Mouse (Mus musculus) MEL (cell line): ENCODE results near the gene Zfp775. TPM values are rescaled to one million over a fixed set of nuclear protein-coding genes. Genes with fewer than 3 reads are reported as not detected.

ENCODE experiments used
- DNase-seq: peaks from one replicate; pipeline ENCODE4 v3.0.0; 2011; ENCODE audit warnings: low read depth, low spot score
- H3K27ac ChIP-seq: 2 replicates; pipeline ENCODE4 v1.5.1; 2012; ENCODE audit warnings: low read depth, mild to moderate bottlenecking, control low read depth, low read length, moderate library complexity; ENCODE audit not compliant: control insufficient read depth
- H3K27me3 ChIP-seq, 2 experiments: fragments of 150-350 bp in 1 of 2; sonication (generic) in 1 of 2; 2 replicates each; pipeline ENCODE4 v1.6.1; 2012; ENCODE audit warnings: low read length in 2 of 2, mild to moderate bottlenecking in 2 of 2, improper control_type of control experiment in 1 of 2, moderate library complexity in 1 of 2; ENCODE audit not compliant: insufficient read depth in 2 of 2, control insufficient read depth in 1 of 2
- H3K36me3 ChIP-seq, 2 experiments: 2 replicates each; pipeline ENCODE4 v1.6.1; 2012 to 2014; ENCODE audit warnings: low read length in 2 of 2, improper control_type of control experiment in 1 of 2, inconsistent platforms in 1 of 2, mild to moderate bottlenecking in 1 of 2; ENCODE audit not compliant: insufficient read depth in 2 of 2, control insufficient read depth in 1 of 2
- H3K4me1 ChIP-seq, 2 experiments: fragments of 150-350 bp in 1 of 2; sonication (generic) in 1 of 2; 2 replicates each; pipeline ENCODE4 v1.6.1; 2012; ENCODE audit warnings: low read length in 2 of 2, improper control_type of control experiment in 1 of 2, mild to moderate bottlenecking in 1 of 2; ENCODE audit not compliant: insufficient read depth in 2 of 2, control insufficient read depth in 1 of 2
- H3K4me3 ChIP-seq, 2 experiments: fragments of 150-350 bp in 1 of 2; sonication (generic) in 1 of 2; 2 replicates each; pipeline ENCODE4 v1.5.1; 2012; ENCODE audit warnings: low read depth in 2 of 2, low read length in 2 of 2, mild to moderate bottlenecking in 2 of 2, moderate library complexity in 2 of 2, control low read depth in 1 of 2, improper control_type of control experiment in 1 of 2; ENCODE audit not compliant: control insufficient read depth in 1 of 2, insufficient read depth in 1 of 2
- H3K79me2 ChIP-seq: 2 replicates; pipeline ENCODE4 v1.6.1; 2012; ENCODE audit warnings: mild to moderate bottlenecking, low read length, moderate library complexity; ENCODE audit not compliant: control insufficient read depth, poor library complexity, insufficient read depth
- H3K9ac ChIP-seq: 2 replicates; pipeline ENCODE4 v1.6.1; 2012; ENCODE audit warnings: low read depth, mild to moderate bottlenecking, control low read depth, low read length, moderate library complexity; ENCODE audit not compliant: control insufficient read depth, poor library complexity, severe bottlenecking
- H3K9me3 ChIP-seq: fragments of 150-350 bp; sonication (generic); replicated peaks from 2 replicates; pipeline ENCODE4 v1.6.1; 2012; ENCODE audit warnings: mild to moderate bottlenecking, low read length, improper control_type of control experiment, moderate library complexity; ENCODE audit not compliant: insufficient read depth
- GABPA ChIP-seq: IDR thresholded peaks from 2 replicates; pipeline ENCODE4 v1.6.1; 2012; ENCODE audit warnings: low read depth, mild to moderate bottlenecking, inconsistent platforms, low read length, improper control_type of control experiment, moderate library complexity
- JUND ChIP-seq: IDR thresholded peaks from 2 replicates; pipeline ENCODE4 v1.6.1; 2011; ENCODE audit warnings: low read depth, mild to moderate bottlenecking, improper control_type of control experiment, low read length
- KAT2A ChIP-seq: conservative IDR thresholded peaks from 2 replicates; pipeline ENCODE4 v1.6.1; 2012; ENCODE audit warnings: low read depth, low read length, improper control_type of control experiment, inconsistent platforms
- MXI1 ChIP-seq: IDR thresholded peaks from 2 replicates; pipeline ENCODE4 v1.6.1; 2011; ENCODE audit warnings: mild to moderate bottlenecking, low read depth, low read length, improper control_type of control experiment
- NELFE ChIP-seq: IDR thresholded peaks from 2 replicates; pipeline ENCODE4 v1.6.1; 2011; ENCODE audit warnings: low read depth, low read length, improper control_type of control experiment
- RAD21 ChIP-seq: IDR thresholded peaks from 2 replicates; pipeline ENCODE4 v1.6.1; 2011; ENCODE audit warnings: mild to moderate bottlenecking, low read depth, low read length, improper control_type of control experiment
- RCOR1 ChIP-seq: IDR thresholded peaks from 2 replicates; pipeline ENCODE4 v1.6.1; 2012; ENCODE audit warnings: low read depth, mild to moderate bottlenecking, inconsistent platforms, low read length, improper control_type of control experiment
- TAL1 ChIP-seq: IDR thresholded peaks from 2 replicates; pipeline ENCODE4 v1.6.1; 2012; ENCODE audit warnings: mild to moderate bottlenecking, inconsistent platforms, low read length, moderate library complexity, mixed read lengths
- TBP ChIP-seq: IDR thresholded peaks from 2 replicates; pipeline ENCODE4 v1.8.0; 2011; ENCODE audit warnings: low read depth, low read length, improper control_type of control experiment
- TCF12 ChIP-seq: IDR thresholded peaks from 2 replicates; pipeline ENCODE4 v1.6.1; 2014; ENCODE audit warnings: low read depth, mild to moderate bottlenecking, inconsistent platforms, low read length, improper control_type of control experiment, moderate library complexity
- UBTF ChIP-seq: IDR thresholded peaks from 2 replicates; pipeline ENCODE4 v1.6.1; 2012; ENCODE audit warnings: low read depth, mild to moderate bottlenecking, inconsistent platforms, low read length, improper control_type of control experiment, moderate library complexity, borderline replicate concordance; ENCODE audit not compliant: insufficient read depth
- polyA plus RNA-seq, 2 experiments: library from polyadenylated mRNA; stranded (reverse) in 1 of 2; unstranded in 1 of 2; fragments of >175 nt in 1 of 2; fragments of >200 nt in 1 of 2; gene quantifications; 2 replicates each; pipeline versions ENCODE4 v1.2.1 to v1.2.4; 2012; ENCODE audit warnings: low replicate concordance in 2 of 2, low read depth in 1 of 2; ENCODE audit not compliant: insufficient read length in 2 of 2, insufficient read depth in 1 of 2, missing spikeins in 1 of 2
- total RNA-seq: library from RNA; depleted of rRNA; stranded (reverse); fragments of 300-350 nt; gene quantifications from 2 replicates; pipeline ENCODE4 v1.2.3, GENCODE M21; 2012; rRNA removed

Gene Zfp775
- total and polyA plus RNA-seq, 3 experiments, result not detected

DNA sequence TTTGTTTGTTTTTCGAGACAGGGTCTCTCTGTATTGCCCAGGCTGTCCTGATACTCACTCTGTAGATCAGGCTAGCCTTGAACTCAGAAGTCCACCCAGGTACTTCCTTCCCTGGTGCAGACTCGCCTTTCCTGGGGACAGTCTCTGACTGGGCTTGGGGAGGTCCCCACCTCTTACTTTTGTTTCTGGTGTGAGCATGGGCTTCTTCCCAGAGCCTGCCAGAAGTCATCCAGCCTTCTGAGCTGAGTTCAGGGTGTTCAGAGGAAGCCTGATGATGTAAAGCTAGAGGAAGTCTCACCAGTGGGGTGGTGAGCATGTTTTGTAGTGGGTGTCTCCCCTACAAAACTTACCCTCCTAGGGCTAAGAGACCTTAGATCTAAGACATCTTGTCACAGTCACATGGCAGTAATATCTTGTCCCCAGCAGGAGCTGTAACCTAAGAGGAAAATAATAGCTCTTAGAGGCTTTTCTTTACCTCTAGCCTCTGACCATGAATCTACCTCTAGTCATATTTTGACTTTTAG, 67.6 kb downstream of the Zfp775 start:
- Histone ChIP-seq H3K4me1 (no peaks in the 10 kb centered on the region), H3K36me3 (no peaks in the 10 kb centered on the region), H3K79me2 (no peaks in the 10 kb centered on the region), H3K27ac (no peak overlapping the region), H3K9me3 (no peaks in the 10 kb centered on the region), H3K9ac (no peak overlapping the region), H3K4me3 (no peak overlapping the region), H3K27me3 (no peaks in the 10 kb centered on the region)
- DNase-seq, result no peak
- TF ChIP-seq MXI1 (no peak), RAD21 (no peak), KAT2A (no peak), JUND (no peak), TCF12 (no peak), TBP (no peak), NELFE (no peak), GABPA (no peak), RCOR1 (no peak), UBTF (no peak), TAL1 (no peak)

Other genes with a start within 250 kb of the Zfp775 start
- 4.8 and 4.9 TPM in 2 replicates for gene Krba1, start 206.5 kb upstream of the Zfp775 start, total RNA-seq
- gene Krba1, start 206.5 kb upstream of the Zfp775 start, polyA plus RNA-seq, result 1 to 10 TPM in 1 of 2 experiments, not detected in 1; 8.7 TPM
- 0.85 and 1.0 TPM in 2 replicates for gene Zfp467, start 156.2 kb upstream of the Zfp775 start, total RNA-seq
- 1 to 10 TPM in 1 of 2 experiments, not detected in 1; 5.7 TPM for gene Zfp467, start 156.2 kb upstream of the Zfp775 start, polyA plus RNA-seq
- not detected in 2 replicates for gene Sspo, start 153.8 kb upstream of the Zfp775 start, total RNA-seq
- not detected for gene Sspo, start 153.8 kb upstream of the Zfp775 start, polyA plus RNA-seq
- not detected in 2 replicates for gene Atp6v0e2, start 64.4 kb upstream of the Zfp775 start, total RNA-seq
- gene Atp6v0e2, start 64.4 kb upstream of the Zfp775 start, polyA plus RNA-seq, result not detected
- not detected in 2 replicates for gene Lrrc61, start 47.3 kb upstream of the Zfp775 start, total RNA-seq
- gene Lrrc61, start 47.3 kb upstream of the Zfp775 start, polyA plus RNA-seq, result not detected
- not detected in 2 replicates for gene Rarres2, start 29.3 kb upstream of the Zfp775 start, total RNA-seq
- not detected for gene Rarres2, start 29.3 kb upstream of the Zfp775 start, polyA plus RNA-seq
- gene Gm45021, start 12.5 kb upstream of the Zfp775 start, total RNA-seq, result not detected in 2 replicates
- not detected for gene Gm45021, start 12.5 kb upstream of the Zfp775 start, polyA plus RNA-seq
- gene Repin1, start 8.2 kb upstream of the Zfp775 start, total RNA-seq, result not detected in 2 replicates
- gene Repin1, start 8.2 kb upstream of the Zfp775 start, polyA plus RNA-seq, result not detected
- gene Gm44965, start 8.1 kb upstream of the Zfp775 start, total RNA-seq, result not detected in 2 replicates
- not detected for gene Gm44965, start 8.1 kb upstream of the Zfp775 start, polyA plus RNA-seq
- not detected in 2 replicates for gene AI854703, start 24.7 kb downstream of the Zfp775 start, total RNA-seq
- gene AI854703, start 24.7 kb downstream of the Zfp775 start, polyA plus RNA-seq, result not detected
- not detected in 2 replicates for gene Gimap8, start 45.2 kb downstream of the Zfp775 start, total RNA-seq
- not detected for gene Gimap8, start 45.2 kb downstream of the Zfp775 start, polyA plus RNA-seq
- gene Gimap9, start 74.1 kb downstream of the Zfp775 start, total RNA-seq, result 3.8 and 4.8 TPM in 2 replicates
- gene Gimap9, start 74.1 kb downstream of the Zfp775 start, polyA plus RNA-seq, result 1 to 10 TPM in 1 of 2 experiments, not detected in 1; 6.2 TPM
- 0.12 TPM in 1 of 2 replicates, not detected in the other for gene Gimap4, start 82.5 kb downstream of the Zfp775 start, total RNA-seq
- under 1 TPM in 1 of 2 experiments, not detected in 1; 0.25 TPM for gene Gimap4, start 82.5 kb downstream of the Zfp775 start, polyA plus RNA-seq
- gene Gimap6, start 106.2 kb downstream of the Zfp775 start, total RNA-seq, result not detected in 2 replicates
- not detected for gene Gimap6, start 106.2 kb downstream of the Zfp775 start, polyA plus RNA-seq
- gene Gm28053, start 116.5 kb downstream of the Zfp775 start, total RNA-seq, result not detected in 2 replicates
- not detected for gene Gm28053, start 116.5 kb downstream of the Zfp775 start, polyA plus RNA-seq
- not detected in 2 replicates for gene Gimap7, start 116.6 kb downstream of the Zfp775 start, total RNA-seq
- not detected for gene Gimap7, start 116.6 kb downstream of the Zfp775 start, polyA plus RNA-seq
- gene Gimap1, start 137.0 kb downstream of the Zfp775 start, total RNA-seq, result not detected in 2 replicates
- gene Gimap1, start 137.0 kb downstream of the Zfp775 start, polyA plus RNA-seq, result not detected
- gene Gimap5, start 144.1 kb downstream of the Zfp775 start, total RNA-seq, result not detected in 2 replicates
- gene Gimap5, start 144.1 kb downstream of the Zfp775 start, polyA plus RNA-seq, result not detected
- not detected in 2 replicates for gene Gimap3, start 168.8 kb downstream of the Zfp775 start, total RNA-seq
- not detected for gene Gimap3, start 168.8 kb downstream of the Zfp775 start, polyA plus RNA-seq
- 3.9 TPM in 2 replicates for gene Tmem176a, start 238.9 kb downstream of the Zfp775 start, total RNA-seq
- 10 to 100 TPM in 1 of 2 experiments, not detected in 1; 18.5 TPM for gene Tmem176a, start 238.9 kb downstream of the Zfp775 start, polyA plus RNA-seq
- 22.2 and 23.0 TPM in 2 replicates for gene Tmem176b, start 239.4 kb downstream of the Zfp775 start, total RNA-seq
- 10 to 100 TPM in 1 of 2 experiments, not detected in 1; 77.0 TPM for gene Tmem176b, start 239.4 kb downstream of the Zfp775 start, polyA plus RNA-seq